Mouse (Mus musculus): ENCODE measurements around the gene Tgfa. TPM values are rescaled to one million over a fixed set of nuclear protein-coding genes. Genes with fewer than 3 reads are reported as not detected.

Gene Tgfa
- polyA plus RNA-seq, 1 experiment from 2014 or later, result 12.6 TPM

GRCm38 (mm10) chr6:86276816-86277215 lies 81.8 kb downstream of the Tgfa start:
- WGBS, result 89% methylated on average over 2 of the region's 2 CpGs
- H3K9ac ChIP-seq (replicated peaks), result no peak overlapping the region

GRCm38 (mm10) chr6:86277620-86278019 lies 82.6 kb downstream of the Tgfa start:
- no peak for ATAC-seq (replicated peaks)
- Histone ChIP-seq H3K4me3 (no peak overlapping the region), H3K27ac (replicated peaks) (no peak overlapping the region), H3K4me1 (no peaks in the 10 kb centered on the region), H3K27me3 (no peaks in the 10 kb centered on the region), H3K4me2 (replicated peaks) (no peak overlapping the region), H3K36me3 (no peaks in the 10 kb centered on the region), H3K9ac (replicated peaks) (no peak overlapping the region), H3K9me3 (no peaks in the 10 kb centered on the region)
- 75% methylated on average over 7 of the region's 7 CpGs for WGBS

More at GRCm38 (mm10) chr6:86276816-86277215, 81.8 kb downstream of the Tgfa start:
- H3K4me1 ChIP-seq, result no peaks in the 10 kb centered on the region
- no peak overlapping the region for H3K4me3 ChIP-seq
- H3K27me3 ChIP-seq, result no peaks in the 10 kb centered on the region
- H3K27ac ChIP-seq (replicated peaks), result no peak overlapping the region
- no peaks in the 10 kb centered on the region for H3K9me3 ChIP-seq
- H3K36me3 ChIP-seq, result no peaks in the 10 kb centered on the region
- ATAC-seq (replicated peaks), result no peak
- no peak overlapping the region for H3K4me2 ChIP-seq (replicated peaks)

GRCm38 (mm10) chr6:86281573-86282210 lies 86.7 kb downstream of the Tgfa start:
- no peak overlapping the region for H3K9ac ChIP-seq (replicated peaks)
- 88% methylated on average over 11 of the region's 11 CpGs for WGBS
- H3K4me1 ChIP-seq, result no peaks in the 10 kb centered on the region
- no peak overlapping the region for H3K27ac ChIP-seq (replicated peaks)
- H3K4me3 ChIP-seq, result no peak overlapping the region
- no peaks in the 10 kb centered on the region for H3K27me3 ChIP-seq
- H3K9me3 ChIP-seq, result no peaks in the 10 kb centered on the region
- no peak overlapping the region for H3K4me2 ChIP-seq (replicated peaks)
- no peaks in the 10 kb centered on the region for H3K36me3 ChIP-seq
- no peak for ATAC-seq (replicated peaks)

- Histone ChIP-seq H3K4me3 (no peak overlapping the region), H3K27ac (replicated peaks) (no peak overlapping the region), H3K9me3 (no peaks in the 10 kb centered on the region), H3K27me3 (no peaks in the 10 kb centered on the region), H3K4me1 (no peaks in the 10 kb centered on the region), H3K4me2 (replicated peaks) (no peak overlapping the region), H3K9ac (replicated peaks) (no peak overlapping the region), H3K36me3 (no peaks in the 10 kb centered on the region)
- 55% methylated on average over 8 of the region's 8 CpGs for WGBS
- no peak for ATAC-seq (replicated peaks)
Observed at GRCm38 (mm10) chr6:86293301-86293700, 98.3 kb downstream of the Tgfa start.

- Histone ChIP-seq H3K4me1 (no peaks in the 10 kb centered on the region), H3K9ac (replicated peaks) (no peak overlapping the region), H3K9me3 (no peaks in the 10 kb centered on the region), H3K27me3 (no peaks in the 10 kb centered on the region), H3K27ac (replicated peaks) (no peak overlapping the region), H3K4me2 (replicated peaks) (no peak overlapping the region), H3K36me3 (no peaks in the 10 kb centered on the region), H3K4me3 (no peak overlapping the region)
- 82% methylated on average over 8 of the region's 8 CpGs for WGBS
- no peak for ATAC-seq (replicated peaks)
Observed at GRCm38 (mm10) chr6:86295451-86295850, 100.4 kb downstream of the Tgfa start.

- no peak overlapping the region for H3K4me3 ChIP-seq
- H3K27ac ChIP-seq (replicated peaks), result no peak overlapping the region
- no peaks in the 10 kb centered on the region for H3K36me3 ChIP-seq
- no peaks in the 10 kb centered on the region for H3K9me3 ChIP-seq
- ATAC-seq (replicated peaks), result no peak
- no peak overlapping the region for H3K9ac ChIP-seq (replicated peaks)
- whole genome bisulfite sequencing, result 89% methylated on average over 3 of the region's 3 CpGs
- no peaks in the 10 kb centered on the region for H3K27me3 ChIP-seq
- no peaks in the 10 kb centered on the region for H3K4me1 ChIP-seq
- no peak overlapping the region for H3K4me2 ChIP-seq (replicated peaks)
Observed at GRCm38 (mm10) chr6:86296126-86296525, 101.1 kb downstream of the Tgfa start.

GRCm38 (mm10) chr6:86296938-86297337 lies 101.9 kb downstream of the Tgfa start:
- ATAC-seq (replicated peaks), result no peak
- Histone ChIP-seq H3K27ac (replicated peaks) (no peak overlapping the region), H3K9me3 (no peaks in the 10 kb centered on the region), H3K27me3 (no peaks in the 10 kb centered on the region), H3K4me1 (no peaks in the 10 kb centered on the region), H3K4me3 (no peak overlapping the region), H3K9ac (replicated peaks) (no peak overlapping the region), H3K36me3 (no peaks in the 10 kb centered on the region), H3K4me2 (replicated peaks) (no peak overlapping the region)
- WGBS, result 92% methylated on average over 2 of the region's 2 CpGs

GRCm38 (mm10) chr6:86298961-86299360 lies 103.9 kb downstream of the Tgfa start:
- no peak overlapping the region for H3K4me2 ChIP-seq (replicated peaks)
- H3K27ac ChIP-seq (replicated peaks), result no peak overlapping the region
- H3K27me3 ChIP-seq, result no peaks in the 10 kb centered on the region
- no peaks in the 10 kb centered on the region for H3K36me3 ChIP-seq
- H3K9me3 ChIP-seq, result no peaks in the 10 kb centered on the region
- WGBS, result 97% methylated on average over 3 of the region's 3 CpGs
- H3K4me3 ChIP-seq, result no peak overlapping the region
- ATAC-seq (replicated peaks), result no peak
- no peaks in the 10 kb centered on the region for H3K4me1 ChIP-seq
- no peak overlapping the region for H3K9ac ChIP-seq (replicated peaks)

- Histone ChIP-seq H3K4me3 (no peak overlapping the region), H3K9ac (replicated peaks) (no peak overlapping the region), H3K36me3 (no peaks in the 10 kb centered on the region), H3K4me1 (no peaks in the 10 kb centered on the region), H3K9me3 (no peaks in the 10 kb centered on the region), H3K27me3 (no peaks in the 10 kb centered on the region), H3K27ac (replicated peaks) (no peak overlapping the region), H3K4me2 (replicated peaks) (no peak overlapping the region)
- ATAC-seq (replicated peaks), result no peak
- 92% methylated on average over 2 of the region's 2 CpGs for WGBS
Observed at GRCm38 (mm10) chr6:86299381-86299780, 104.4 kb downstream of the Tgfa start.

- Histone ChIP-seq H3K27me3 (no peaks in the 10 kb centered on the region), H3K36me3 (no peaks in the 10 kb centered on the region), H3K4me3 (no peak overlapping the region), H3K27ac (replicated peaks) (no peak overlapping the region), H3K4me2 (replicated peaks) (no peak overlapping the region), H3K4me1 (no peaks in the 10 kb centered on the region), H3K9me3 (no peaks in the 10 kb centered on the region), H3K9ac (replicated peaks) (no peak overlapping the region)
- no peak for ATAC-seq (replicated peaks)
- WGBS, result 93% methylated on average over 4 of the region's 4 CpGs
Observed at GRCm38 (mm10) chr6:86305680-86306079, 110.7 kb downstream of the Tgfa start.

- Histone ChIP-seq H3K4me1 (no peaks in the 10 kb centered on the region), H3K4me2 (replicated peaks) (no peak overlapping the region), H3K4me3 (no peak overlapping the region), H3K9me3 (no peaks in the 10 kb centered on the region), H3K27ac (replicated peaks) (no peak overlapping the region), H3K36me3 (no peaks in the 10 kb centered on the region), H3K9ac (replicated peaks) (no peak overlapping the region), H3K27me3 (no peaks in the 10 kb centered on the region)
- no peak for ATAC-seq (replicated peaks)
- 89% methylated on average over 1 of the region's 1 CpGs for WGBS
Observed at GRCm38 (mm10) chr6:86314011-86314410, 119.0 kb downstream of the Tgfa start.

- Histone ChIP-seq H3K4me3 (no peak overlapping the region), H3K4me2 (replicated peaks) (no peak overlapping the region), H3K9me3 (no peaks in the 10 kb centered on the region), H3K9ac (replicated peaks) (no peak overlapping the region), H3K27ac (replicated peaks) (no peak overlapping the region), H3K27me3 (no peaks in the 10 kb centered on the region), H3K4me1 (no peaks in the 10 kb centered on the region), H3K36me3 (no peaks in the 10 kb centered on the region)
- ATAC-seq (replicated peaks), result no peak
- 52% methylated on average over 1 of the region's 1 CpGs for WGBS
Observed at GRCm38 (mm10) chr6:86317066-86317465, 122.0 kb downstream of the Tgfa start.

GRCm38 (mm10) chr6:86318855-86319254 lies 123.8 kb downstream of the Tgfa start:
- 82% methylated on average over 4 of the region's 4 CpGs for WGBS
- Histone ChIP-seq H3K36me3 (no peaks in the 10 kb centered on the region), H3K4me1 (no peaks in the 10 kb centered on the region), H3K27ac (replicated peaks) (no peak overlapping the region), H3K4me3 (no peak overlapping the region), H3K27me3 (no peaks in the 10 kb centered on the region), H3K9ac (replicated peaks) (no peak overlapping the region), H3K4me2 (replicated peaks) (no peak overlapping the region), H3K9me3 (no peaks in the 10 kb centered on the region)
- ATAC-seq (replicated peaks), result no peak

All from forebrain, embryonic 15.5 days (tissue).